Mouse (Mus musculus) cerebellum, adult 2 months (tissue): ENCODE data around the gene Acot4.
"Not testable (repeated sequence)": the region's sequence is repeated elsewhere in the genome, so short reads cannot be mapped to it uniquely, and the experiment has no call there.

ENCODE experiments used
- CTCF ChIP-seq: fragments of 200-500 bp; IDR thresholded peaks from 2 replicates; pipeline ENCODE4 v1.5.1; 2011; ENCODE audit warnings: low read depth, mild to moderate bottlenecking, control low read depth, low read length, moderate library complexity, borderline replicate concordance; ENCODE audit not compliant: insufficient read depth
- POLR2A ChIP-seq: fragments of 200-500 bp; IDR thresholded peaks from 2 replicates; pipeline ENCODE4 v1.6.1; 2011; ENCODE audit warnings: low read length, control low read depth, borderline replicate concordance; ENCODE audit not compliant: insufficient read depth

DNA sequence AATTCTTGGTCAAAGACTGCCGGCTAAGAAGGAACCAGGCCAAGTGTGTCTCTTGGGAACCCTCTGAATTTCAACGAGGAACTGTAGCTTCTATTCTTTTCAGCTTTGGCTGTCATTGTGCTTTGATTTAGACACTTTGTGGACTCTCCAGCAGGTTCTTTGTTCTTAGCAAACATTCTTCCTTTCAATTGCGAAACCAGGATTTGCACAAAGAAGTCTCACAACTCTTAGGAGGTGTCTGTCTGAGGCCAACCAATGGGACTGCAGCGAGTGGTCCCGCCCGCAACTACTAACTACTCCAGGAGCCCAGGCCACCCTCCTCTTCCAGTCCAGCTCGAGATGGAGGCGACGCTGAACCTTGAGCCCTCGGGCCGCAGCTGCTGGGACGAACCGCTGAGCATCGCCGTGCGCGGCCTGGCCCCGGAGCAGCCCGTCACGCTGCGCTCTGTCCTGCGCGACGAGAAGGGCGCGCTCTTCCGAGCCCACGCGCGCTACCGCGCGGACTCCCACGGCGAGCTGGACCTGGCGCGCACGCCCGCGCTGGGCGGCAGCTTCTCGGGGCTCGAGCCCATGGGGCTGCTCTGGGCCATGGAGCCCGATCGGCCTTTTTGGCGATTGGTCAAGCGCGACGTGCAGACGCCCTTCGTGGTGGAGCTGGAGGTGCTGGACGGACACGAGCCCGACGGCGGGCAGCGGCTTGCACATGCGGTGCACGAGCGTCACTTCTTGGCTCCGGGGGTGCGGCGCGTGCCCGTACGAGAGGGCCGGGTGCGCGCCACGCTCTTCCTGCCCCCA lies 28.8 kb upstream of the Acot4 start, which contains the start of gene Acot1:
- not testable (repeated sequence) for TF ChIP-seq CTCF, POLR2A
